Mouse (Mus musculus): ENCODE measurements around the gene Crybg1.
"Not testable (repeated sequence)": the region's sequence is repeated elsewhere in the genome, so short reads cannot be mapped to it uniquely, and the experiment has no call there.

Crybg1 gene

DNA sequence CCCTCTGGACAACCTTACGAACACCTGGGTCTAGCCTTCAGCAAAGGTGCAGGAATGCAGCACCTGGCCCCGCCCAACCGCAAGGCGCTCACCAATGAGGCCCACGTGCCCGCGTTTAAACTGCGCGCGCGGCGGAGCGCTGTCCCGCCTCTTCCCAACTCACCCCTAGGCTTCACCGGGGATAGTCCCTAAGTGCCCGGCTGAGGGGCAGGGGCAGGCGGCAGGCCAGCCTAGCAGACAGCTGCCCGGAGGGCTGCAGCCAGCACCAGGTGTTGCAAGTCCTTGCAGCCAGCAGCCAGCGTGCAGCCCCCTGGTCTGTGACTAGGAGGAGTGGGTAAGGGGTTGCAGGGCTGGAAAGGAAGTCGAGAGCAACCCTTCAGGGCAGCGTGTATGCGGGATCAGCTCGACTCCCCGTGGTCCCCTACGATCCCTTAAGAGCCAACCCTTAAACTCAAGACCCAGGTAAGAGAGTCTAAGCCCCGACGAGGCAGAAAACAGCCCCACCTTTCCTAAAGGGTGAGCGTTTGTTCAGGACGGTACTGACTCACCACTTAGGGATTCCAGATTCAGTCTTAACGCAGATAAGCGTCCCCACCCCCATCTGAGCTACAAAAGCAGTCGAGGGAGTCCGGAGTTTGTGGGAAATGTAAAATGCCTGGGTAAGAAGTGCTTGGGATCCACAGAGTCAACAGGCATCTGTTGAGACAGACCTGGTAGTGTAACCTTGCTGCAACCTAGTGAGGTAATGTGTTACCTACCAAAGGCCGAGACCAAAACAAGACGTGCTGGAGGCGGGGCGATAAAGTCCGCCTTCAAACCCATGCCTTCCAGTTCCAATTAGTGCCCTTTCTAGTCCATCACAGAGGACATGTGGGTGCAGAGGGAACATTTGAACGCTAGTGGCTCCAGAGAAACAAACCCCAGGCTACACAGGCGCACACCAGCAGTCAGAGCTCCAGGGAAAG, 142.7 kb downstream of the Crybg1 start:
- DNase-seq (ENCODE audit: low spot score) = peak; percentile 48

DNA sequence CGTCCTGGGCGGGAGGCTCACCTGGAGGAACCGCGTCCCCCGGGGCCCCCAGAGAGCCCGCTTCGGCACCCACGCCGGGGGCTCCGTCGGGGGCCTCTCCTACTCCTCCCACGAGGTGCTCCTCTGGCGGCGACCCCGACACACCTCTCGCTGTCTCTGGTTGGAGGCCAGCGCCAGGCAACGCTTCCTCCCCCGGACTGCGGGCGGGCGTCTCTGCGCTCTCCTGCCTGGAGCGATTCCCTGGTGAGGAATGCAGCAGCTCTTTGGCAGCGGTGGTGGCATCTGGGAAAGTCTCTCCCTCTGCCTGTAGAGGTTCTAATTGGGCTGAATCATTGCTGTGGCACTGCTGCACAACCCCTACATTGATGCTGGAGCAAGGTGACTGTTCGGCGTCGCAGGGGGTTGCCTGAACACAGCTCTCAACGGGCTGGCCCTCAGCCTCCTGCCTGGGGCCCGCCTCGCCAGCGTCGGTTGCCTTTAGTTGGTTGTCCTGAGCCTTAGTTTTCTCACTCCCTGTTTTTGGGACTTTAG, 144.4 kb downstream of the Crybg1 start:
- peak; percentile 30 for DNase-seq (ENCODE audit: low spot score)

DNA sequence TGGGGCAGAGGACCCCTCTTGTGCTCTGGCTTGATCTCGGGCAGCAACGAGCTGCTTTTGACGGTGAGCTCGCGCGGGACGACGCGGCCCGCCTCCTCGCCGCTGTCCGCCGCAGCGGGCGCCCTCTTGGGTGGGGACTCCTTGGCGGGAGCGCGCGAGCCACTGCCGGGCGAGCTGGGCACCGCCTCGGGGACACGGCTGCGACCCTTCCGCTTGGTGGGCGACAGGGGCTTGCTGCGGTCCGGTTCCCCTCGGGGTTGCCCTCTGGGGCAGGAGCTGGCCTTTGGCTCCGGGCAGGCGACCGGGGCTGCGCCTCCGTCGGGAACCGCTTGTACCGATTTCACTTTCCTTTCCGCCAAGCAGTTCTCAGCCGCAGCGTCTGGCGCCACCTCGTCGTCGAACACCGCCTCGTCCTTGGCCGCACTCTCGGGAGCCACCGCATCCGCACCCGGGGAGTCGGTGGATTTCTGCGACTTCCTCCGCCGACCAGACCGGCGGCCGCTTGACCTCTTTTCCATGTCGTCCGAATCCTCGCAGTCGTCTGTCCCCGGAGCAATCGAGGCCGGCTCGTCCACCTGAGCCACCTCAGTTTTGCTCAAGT, 145.0 kb downstream of the Crybg1 start:
- DNase-seq (ENCODE audit: low spot score) = peak; percentile 34

DNA sequence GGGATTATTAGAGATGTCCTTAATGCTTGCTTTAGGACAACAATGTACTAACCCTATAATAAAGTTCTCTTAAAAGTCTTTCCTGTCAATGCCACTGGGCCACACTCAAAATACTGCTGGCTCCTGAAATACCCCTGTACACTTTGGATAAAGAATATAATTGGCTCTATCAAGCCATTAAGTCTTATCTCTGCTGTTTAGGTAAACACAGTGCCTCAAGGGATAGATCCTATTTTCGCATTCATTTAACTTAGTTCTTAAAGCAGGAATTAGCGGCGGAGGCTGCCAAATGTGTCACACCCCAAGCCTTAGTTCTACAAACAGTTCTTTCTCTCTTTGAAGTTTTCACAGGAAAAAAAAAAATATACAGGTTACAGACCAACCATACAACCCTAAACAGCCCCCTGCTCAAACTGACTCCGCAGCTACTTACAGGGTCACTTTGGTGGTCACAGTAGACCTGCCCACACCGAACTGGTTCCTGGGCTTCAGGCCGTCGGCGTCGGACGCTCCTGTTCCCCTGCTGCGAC, 145.6 kb downstream of the Crybg1 start:
- DNase-seq (ENCODE audit: low spot score) = peak; percentile 24

DNA sequence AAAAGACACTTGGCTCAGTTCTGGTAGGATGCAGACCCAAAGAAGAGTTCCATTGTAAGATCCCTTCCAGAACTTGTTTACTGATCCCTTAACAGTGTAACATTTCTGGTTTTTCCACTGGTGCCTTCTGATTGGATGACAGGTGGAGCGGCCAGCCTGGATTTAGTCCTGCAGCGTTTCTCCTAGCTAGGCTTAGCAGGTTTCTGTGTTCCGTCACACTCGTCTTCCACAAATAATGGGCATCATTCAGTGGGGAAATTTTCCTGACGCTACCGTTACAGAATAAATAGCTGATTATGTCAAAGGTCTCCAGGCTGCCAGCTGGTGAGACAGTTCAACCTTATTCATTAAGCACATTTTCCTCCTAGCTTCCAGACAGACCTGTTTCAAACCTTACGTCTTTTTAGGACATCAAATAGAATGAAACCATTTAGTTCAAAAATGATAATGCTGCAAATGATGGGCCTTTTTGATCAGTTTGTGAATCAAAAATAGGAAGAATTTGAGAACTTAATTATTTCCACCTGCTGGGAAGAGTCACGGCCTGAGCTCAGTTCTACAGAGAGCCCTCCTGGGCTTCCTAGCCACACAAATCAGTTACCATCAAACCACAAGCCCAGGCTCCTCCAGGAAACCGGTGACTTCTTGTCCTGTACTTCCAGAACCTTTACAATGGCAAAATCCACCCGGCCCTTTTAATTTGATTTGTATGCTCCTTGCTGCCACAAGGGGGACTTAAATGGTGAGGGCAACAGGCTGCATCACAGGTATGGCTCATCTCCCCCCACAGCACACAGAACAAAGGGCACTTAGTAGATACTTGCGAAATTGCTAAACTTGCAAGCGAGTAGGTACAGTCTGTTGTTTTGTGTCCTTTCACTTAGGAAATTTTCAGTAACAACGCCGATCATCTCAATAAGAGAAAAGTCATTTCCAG, 146.4 kb downstream of the Crybg1 start:
- peak; percentile 69 for DNase-seq (ENCODE audit: low spot score)

DNA sequence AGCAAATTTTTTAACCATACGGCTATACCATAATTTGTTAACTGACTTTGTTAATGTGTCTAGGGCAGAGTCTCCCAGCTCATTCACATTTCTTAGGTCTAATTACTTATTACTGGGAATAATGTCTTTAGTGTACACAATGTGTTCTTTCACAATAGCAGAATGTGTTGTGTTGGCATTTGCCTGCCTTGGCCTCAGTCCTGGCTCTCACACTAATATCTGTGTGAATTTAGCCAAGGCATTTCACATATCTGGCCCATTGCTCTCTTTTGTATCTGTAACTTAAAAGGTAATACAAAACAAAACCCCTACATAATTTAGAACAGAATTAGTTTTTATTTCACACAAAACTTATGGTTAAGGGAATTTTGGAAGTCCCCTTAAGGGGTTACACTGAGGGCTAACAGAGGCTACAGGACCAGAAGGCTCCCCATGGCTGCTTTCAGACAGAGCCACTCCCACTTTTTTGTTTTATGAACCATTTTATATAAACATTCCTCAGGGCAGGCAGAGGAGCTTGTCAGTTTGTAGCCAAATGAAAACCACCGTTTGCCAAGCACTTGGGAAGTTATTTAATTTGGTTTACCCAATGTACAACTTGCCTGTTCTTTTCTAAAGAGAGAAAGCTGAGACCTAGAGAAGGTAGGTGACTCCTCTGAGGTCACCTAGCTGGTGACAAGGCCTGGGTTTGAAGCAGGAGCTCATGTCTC, 148.3 kb downstream of the Crybg1 start:
- DNase-seq (ENCODE audit: low spot score) = no peak

DNA sequence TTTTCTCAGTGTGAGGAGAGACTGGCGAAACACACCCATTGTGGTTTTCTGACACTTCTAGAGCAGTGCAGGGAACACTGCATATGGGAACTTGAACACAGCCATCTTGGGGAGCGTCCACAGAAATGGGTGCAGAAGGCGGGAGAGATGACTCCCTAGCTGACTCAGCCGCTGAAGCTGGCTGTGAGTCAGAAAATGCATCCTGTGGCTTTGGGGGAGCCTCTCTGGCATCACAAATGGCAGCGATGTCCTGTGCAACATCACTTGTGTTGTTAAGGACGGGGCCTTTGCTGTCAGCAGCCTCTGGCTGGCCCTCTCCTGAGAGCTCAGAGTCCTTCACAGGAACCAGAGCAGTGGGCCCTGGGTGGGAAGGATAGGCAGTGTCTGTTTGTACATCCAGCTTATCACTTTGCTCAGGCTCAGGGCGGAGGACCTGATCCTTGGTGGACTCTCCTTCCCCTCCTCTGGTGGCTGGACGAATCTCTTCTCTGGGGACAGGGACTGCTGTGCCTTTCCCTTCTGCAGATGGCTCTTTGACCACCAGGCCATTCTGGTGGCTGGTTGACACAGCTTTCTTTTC, 150.1 kb downstream of the Crybg1 start:
- no peak for DNase-seq (ENCODE audit: low spot score)

DNA sequence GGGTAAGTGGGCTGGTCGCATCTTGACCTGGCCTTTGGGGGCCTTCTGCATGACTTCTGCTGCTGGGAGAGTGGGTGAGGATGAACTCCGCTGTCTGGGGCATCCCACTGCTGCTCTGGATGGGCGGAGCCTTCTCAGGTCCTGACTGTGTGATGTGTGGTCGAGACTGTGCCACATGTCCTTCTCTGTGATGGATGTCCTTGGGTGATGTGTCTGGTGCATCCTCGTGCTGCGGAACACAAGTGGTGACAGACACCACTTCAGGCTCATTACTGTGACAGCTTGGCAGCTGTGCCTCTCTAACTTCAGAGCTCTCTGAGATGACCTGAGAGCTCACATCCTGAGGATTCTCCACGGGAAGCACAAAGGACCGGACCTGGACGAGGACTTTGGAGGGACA, 150.6 kb downstream of the Crybg1 start:
- no peak for DNase-seq (ENCODE audit: low spot score)

DNA sequence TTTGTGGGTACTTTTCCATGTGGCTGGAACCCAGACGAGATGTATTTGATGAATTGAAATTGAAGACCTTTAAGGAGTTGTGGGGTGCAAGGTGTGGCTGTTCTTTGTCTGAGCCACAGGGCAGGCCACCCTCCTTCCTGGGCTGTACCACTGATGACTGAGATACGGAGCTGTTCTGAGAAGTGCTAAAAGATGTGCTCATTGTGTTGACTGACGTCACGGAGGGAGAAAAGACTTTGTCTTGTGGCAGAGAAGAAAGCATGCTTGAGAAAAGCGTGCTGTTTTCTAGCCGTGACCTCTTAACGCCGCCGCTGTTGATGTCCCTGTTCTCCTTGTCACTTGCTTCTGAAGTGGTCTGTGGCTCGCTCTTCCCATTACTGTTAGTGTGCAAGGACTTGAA, 151.4 kb downstream of the Crybg1 start:
- no peak for DNase-seq (ENCODE audit: low spot score)

DNA sequence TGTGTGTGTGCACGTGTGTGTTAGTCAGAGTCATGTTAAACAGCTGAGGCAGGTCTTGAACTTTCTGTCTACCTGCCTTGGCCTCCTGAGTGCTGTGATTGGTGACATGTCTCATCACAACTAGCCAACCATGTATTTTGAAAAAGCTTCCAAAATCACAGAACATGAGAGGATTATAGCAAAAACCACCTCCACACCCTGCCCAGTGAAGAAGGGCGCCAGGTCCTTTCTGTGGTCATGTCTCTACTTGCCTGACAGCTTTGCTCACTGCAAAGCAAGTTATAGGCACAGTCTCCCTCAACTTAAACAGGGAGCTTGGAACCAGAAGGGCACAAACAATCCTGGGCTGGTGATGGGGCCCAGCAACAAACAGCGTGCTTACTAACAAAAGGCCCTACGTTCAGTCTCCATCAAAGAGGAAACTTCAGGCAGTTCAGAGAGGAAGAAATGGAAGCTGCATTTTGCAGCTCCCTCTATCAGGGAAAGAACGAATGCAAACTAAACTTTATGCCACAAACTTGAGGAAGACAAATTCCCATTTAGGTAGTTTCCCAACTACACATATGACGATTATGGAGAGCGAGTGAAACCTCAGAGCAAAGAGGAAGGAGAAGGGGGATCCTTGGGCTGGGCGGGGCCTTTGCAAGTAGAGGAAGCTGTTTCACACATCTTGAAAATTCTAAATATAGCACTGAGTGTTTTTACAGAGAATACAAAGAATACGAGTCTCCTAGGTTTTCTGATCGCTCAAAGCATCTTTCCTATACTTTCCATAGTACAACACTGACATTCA, 152.6 kb downstream of the Crybg1 start:
- DNase-seq (ENCODE audit: low spot score) = no peak

DNA sequence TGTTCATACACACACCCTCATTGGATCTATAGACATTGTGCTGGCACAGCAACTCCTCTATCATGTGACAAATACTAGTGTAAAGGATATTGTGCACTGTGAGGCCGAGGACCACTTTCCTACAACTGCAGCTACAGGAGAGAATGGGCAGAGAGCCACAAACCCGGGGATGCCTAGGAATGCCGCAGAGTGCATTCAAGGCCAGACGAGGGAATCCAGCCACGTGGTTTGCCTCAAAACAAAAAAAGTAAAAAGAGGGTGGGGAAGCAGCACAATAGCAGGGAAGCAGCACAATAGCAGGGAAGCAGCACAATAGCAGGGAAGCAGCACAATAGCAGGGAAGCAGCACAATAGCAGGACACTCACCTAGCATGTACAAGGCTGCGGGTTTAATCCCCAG, 155.5 kb downstream of the Crybg1 start:
- DNase-seq (ENCODE audit: low spot score) = no peak

DNA sequence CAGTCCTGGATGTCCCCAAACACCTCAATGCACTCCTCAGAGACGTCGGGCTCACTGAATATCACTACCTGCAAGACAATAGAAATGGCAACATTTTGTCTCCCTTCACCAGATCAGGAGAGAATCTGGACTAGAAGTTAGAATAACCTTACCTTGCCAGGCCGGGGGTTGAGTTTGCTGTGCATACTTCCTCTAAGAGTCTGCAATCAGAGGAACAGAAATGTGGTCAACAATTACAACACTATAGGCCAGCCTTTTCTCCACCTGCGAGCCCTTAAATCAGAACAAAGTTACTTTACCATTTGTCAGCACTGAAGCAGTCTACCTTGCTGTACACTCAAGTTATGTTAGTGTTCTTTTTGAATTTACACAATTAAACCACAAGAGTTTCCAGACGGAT, 156.1 kb downstream of the Crybg1 start:
- no peak for DNase-seq (ENCODE audit: low spot score)

DNA sequence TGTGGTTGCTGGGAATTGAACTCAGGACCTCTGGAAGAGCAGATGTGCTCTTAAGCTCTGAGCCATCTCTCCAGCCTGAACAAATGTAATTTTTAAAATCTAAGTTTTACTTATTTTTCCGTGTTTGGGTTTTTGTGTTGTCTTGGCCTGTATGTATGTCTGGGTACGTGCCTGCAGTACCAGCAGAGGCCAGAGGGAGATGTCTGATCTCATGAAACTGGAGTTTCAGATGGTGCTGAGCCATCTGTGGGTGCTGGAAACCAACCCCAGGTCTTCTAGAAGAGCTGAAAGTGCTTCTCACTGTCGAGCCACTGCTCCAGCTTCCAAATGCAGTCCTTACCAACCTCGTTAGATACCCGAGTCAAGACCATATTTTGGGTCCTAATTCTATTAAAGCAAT, 157.4 kb downstream of the Crybg1 start:
- no peak for DNase-seq (ENCODE audit: low spot score)

DNA sequence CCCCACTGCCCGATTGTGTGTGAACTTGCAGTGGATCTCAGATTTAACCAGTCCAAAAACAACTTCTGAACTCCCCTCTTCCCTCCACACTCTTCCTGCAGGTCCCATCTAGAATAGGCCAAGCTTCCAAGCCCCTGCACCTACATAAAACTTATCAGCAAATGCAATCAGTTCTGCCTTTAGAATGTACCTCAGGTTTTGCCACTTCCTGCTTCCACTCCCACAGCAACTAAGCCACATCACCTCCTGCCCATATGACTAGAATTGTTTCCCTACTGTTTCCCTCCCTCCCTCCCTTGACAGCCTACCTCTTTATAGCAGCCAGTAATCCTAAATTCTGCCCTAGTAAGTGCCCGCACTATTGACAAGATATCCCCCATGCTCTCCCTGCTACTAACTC, 164.8 kb downstream of the Crybg1 start:
- no peak for DNase-seq (ENCODE audit: low spot score)

DNA sequence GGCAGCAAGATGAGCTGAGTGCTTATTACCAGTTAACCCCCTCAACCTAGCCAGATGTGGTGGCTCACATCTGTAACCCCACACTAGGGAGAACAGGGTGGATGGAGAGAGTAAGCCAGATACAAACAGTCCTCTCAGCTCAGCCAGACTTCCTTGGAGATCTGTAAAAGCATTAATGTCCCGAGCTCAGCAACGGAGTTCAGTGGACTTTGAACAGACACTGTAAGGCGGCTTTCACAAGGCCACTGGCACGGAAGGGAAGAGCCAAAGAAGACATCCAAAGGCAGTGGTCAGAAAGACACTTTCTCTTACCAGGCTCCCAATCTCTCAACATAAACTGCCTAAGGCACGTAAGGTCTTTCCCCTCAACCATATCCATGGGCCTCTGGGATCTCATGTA, 165.4 kb downstream of the Crybg1 start:
- DNase-seq (ENCODE audit: low spot score) = no peak

DNA sequence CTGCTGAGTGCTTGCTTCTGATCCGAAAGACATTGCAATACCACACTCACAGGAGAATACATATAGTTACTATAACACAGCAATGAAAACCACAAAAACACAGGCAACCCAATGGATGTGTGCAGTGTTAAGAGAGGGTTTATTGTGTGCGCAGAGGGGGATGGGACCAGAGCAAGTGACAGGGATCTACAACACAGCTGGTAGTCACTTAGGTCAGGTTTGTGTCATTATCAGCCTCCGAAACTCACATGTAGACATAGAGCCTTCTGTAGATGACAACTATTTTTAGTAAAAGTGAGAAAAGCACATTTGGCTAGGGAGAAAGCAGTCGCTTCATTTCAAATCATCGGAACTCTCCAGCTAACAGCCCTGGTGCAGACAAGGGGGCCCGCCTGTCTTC, 166.2 kb downstream of the Crybg1 start:
- DNase-seq (ENCODE audit: low spot score) = no peak

DNA sequence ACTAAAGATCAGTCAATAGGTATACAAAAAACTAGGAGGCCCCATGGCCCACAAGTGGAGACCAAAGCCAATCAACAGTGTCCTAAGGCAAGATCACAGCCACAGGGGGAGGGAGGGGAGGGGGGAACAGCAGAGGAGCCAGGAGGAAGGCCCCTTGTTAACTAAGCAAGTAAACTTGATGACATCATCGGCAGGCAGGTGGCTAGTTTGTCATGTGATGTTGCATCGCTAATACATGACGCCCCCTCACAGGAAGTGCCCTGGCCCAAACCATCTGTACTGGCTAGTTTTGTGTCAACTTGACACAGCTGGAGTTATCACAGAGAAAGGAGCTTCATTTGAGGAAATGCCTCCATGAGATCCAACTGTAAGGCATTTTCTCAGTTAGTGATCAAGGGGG, 167.9 kb downstream of the Crybg1 start:
- not testable (repeated sequence) for DNase-seq (ENCODE audit: low spot score)

DNA sequence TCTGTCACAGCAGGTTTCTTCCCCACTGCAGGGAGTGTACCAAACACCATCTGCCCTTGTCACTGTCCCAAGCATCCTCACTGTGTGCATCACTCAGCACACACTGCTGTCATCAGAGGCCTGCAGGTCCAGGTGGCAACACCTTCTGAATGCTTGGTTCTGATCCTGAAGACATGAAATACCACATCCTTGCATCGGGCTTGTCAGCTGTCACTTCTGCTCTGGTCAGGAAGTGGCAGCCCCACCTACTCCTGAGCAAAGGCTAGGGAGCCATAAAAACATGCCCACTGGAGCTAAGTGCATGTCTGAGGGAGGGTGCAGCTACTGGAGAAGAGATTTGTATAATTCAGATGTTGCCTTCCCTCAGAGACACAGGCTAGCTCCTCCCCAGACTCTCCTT, 168.6 kb downstream of the Crybg1 start:
- no peak for DNase-seq (ENCODE audit: low spot score)

DNA sequence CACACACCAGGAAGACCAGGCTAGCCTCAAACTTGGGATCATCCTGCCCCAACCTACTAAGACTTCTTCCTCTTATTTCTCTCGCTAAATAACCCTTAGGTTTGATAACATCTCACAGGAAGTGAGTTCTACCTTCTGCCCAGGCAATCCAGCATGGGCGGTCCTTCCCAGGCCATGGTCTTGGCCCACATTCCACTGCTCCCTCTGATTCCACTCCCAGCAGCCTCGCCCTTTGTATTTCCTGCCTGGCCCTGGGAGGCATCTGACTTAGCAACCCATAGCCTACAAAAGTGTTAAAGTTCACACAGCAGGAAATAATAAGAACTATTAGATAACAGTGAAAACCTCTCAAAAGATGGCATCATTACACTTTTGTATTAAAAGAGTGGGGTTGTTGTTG, 171.3 kb downstream of the Crybg1 start:
- DNase-seq (ENCODE audit: low spot score) = no peak

DNA sequence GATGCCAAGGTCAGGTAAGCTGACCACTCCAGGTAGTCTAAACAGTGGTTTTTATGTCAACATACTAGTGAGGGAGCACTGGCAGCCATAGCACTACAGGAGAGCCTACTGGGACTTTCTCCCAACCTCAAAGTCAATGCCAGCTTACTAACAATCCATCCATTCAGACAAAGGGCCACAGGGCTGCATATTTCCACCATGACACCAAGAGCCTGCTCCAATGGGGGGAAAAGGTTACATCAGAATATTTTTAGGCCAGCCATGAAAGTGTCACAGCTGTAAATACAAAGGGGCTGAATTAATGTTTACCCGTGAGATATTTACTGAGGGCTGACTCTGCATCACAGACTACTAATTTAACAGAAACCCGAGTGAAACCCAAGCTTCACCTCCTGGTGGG, 175.4 kb downstream of the Crybg1 start:
- no peak for DNase-seq (ENCODE audit: low spot score)

Measured in embryo, embryonic 10.5 days (tissue).